ENCODE assay signal across 13 mouse cellular contexts in the genomic region with DNA sequence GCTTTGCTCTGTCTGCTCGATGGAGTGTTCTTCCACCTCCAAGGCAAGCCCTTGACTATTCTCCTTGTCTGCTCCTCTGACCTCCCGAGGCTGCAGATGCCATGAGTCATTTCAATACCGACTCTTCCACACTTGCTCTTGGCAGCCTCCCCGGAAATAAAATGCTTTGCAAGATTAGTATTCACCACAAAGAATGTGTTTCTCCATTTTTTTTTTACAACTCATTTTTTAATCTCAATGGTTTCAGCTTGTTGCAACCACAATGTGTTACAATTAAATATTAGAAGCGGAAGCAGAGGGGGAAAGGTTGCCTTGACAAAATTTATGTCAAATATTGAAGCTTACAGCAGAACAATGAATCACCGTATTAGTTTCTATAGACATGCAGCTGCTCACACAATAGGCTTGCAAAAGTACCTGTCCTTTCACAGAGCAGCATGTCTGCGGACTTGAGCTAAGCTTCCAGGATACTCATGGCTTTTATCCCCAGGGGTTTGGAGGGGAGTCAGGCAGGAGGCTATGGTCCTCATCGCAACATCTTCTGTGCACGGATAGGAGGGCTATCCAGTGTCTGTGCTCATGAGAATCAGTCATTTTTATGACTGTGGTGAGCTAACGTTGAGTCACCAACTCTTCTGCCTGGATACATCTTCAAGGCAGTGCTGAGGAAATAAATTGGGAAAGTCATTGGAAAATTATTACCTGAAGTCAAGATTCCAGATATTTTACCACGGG.
DNase-seq lines count a peak whose midpoint lies in the region; ATAC-seq and TF ChIP-seq lines count a peak whose summit lies in the region.
"Had no signal": no experiment of that assay in that cellular context is flagged by ENCODE, and none has a peak within 500 bp of the region (broad histone marks: within the 10 kb centered on the region; RNA-seq: fewer than 3 reads in every experiment).

No protein-coding gene starts in this region.

- H3K9ac ChIP-seq in heart, postnatal 0 days (replicated peaks; ENCODE audit: low read depth, low read length) = no peak overlapping the region
- H3K9ac ChIP-seq in heart, embryonic 11.5 days (ENCODE audit: low read depth, low read length) = no peak overlapping the region
- H3K9ac ChIP-seq in intestine, postnatal 0 days (ENCODE audit: low read depth, low read length) = no peak overlapping the region
- H3K9ac ChIP-seq: hindbrain, embryonic 15.5 days; liver, embryonic 13.5 days; neural tube, embryonic 12.5 days had no signal

- no peaks in the 10 kb centered on the region for H3K9me3 ChIP-seq in heart, postnatal 0 days (replicated peaks; ENCODE audit: control insufficient read depth, low read length)
- no peaks in the 10 kb centered on the region for H3K9me3 ChIP-seq in heart, embryonic 11.5 days (replicated peaks; ENCODE audit: control insufficient read depth, low read length)
- H3K9me3 ChIP-seq in intestine, postnatal 0 days (ENCODE audit: control insufficient read depth) = no peaks in the 10 kb centered on the region
- H3K9me3 ChIP-seq: hindbrain, embryonic 15.5 days; liver, embryonic 13.5 days; neural tube, embryonic 12.5 days had no signal

- TF ChIP-seq CTCF in heart, postnatal 0 days (IDR thresholded peaks at IDR 0.05; ENCODE audit: low read depth) = no peak
- TF ChIP-seq CTCF in intestine, postnatal 0 days (IDR thresholded peaks at IDR 0.05; ENCODE audit: low read depth) = no peak

- no peak overlapping the region for H3K27ac ChIP-seq in heart, postnatal 0 days (ENCODE audit: low read depth)
- H3K27ac ChIP-seq in heart, embryonic 11.5 days (ENCODE audit: low read depth, low read length) = no peak overlapping the region
- H3K27ac ChIP-seq in intestine, postnatal 0 days (ENCODE audit: low read depth, low read length) = no peak overlapping the region
- H3K27ac ChIP-seq: hindbrain, embryonic 15.5 days; liver, embryonic 13.5 days; neural tube, embryonic 12.5 days had no signal

- no peak overlapping the region for H3K4me2 ChIP-seq in heart, postnatal 0 days (ENCODE audit: low read depth, low read length)
- H3K4me2 ChIP-seq in heart, embryonic 11.5 days = no peak overlapping the region
- no peak overlapping the region for H3K4me2 ChIP-seq in intestine, postnatal 0 days (replicated peaks; ENCODE audit: low read depth)
- H3K4me2 ChIP-seq: hindbrain, embryonic 15.5 days; liver, embryonic 13.5 days; neural tube, embryonic 12.5 days had no signal

- peaks cover 12% of the 10 kb centered on the region for H3K4me1 ChIP-seq in heart, postnatal 0 days (ENCODE audit: control insufficient read depth, insufficient read depth)
- no peaks in the 10 kb centered on the region for H3K4me1 ChIP-seq in heart, embryonic 11.5 days (ENCODE audit: control insufficient read depth, insufficient read depth, low read length)
- H3K4me1 ChIP-seq in intestine, postnatal 0 days (replicated peaks; ENCODE audit: control insufficient read depth, insufficient read depth, low read length) = no peaks in the 10 kb centered on the region
- H3K4me1 ChIP-seq: liver, embryonic 13.5 days; neural tube, embryonic 12.5 days had no signal

- TF ChIP-seq EP300 in heart, postnatal 0 days (IDR thresholded peaks at IDR 0.05; ENCODE audit: low read depth) = no peak

- H3K4me3 ChIP-seq in heart, postnatal 0 days (ENCODE audit: low read depth, low read length) = no peak overlapping the region
- H3K4me3 ChIP-seq in heart, embryonic 11.5 days (ENCODE audit: low read depth, low read length) = no peak overlapping the region
- H3K4me3 ChIP-seq in intestine, postnatal 0 days (ENCODE audit: low read depth, low read length) = no peak overlapping the region
- H3K4me3 ChIP-seq: hindbrain, embryonic 15.5 days; liver, embryonic 13.5 days; neural tube, embryonic 12.5 days had no signal

- 48% methylated on average over 11 of the region's 11 CpGs for WGBS in heart, postnatal 0 days
- 70% methylated on average over 11 of the region's 11 CpGs for WGBS in heart, embryonic 11.5 days (ENCODE audit: insufficient replicate concordance)
- 59% methylated on average over 11 of the region's 11 CpGs for WGBS in intestine, postnatal 0 days

- peak; percentile 59 for ATAC-seq in heart, postnatal 0 days (ENCODE audit: insufficient read depth, low read depth)
- no peak for ATAC-seq in heart, embryonic 11.5 days (replicated peaks; ENCODE audit: insufficient number of reproducible peaks, low FRiP score, low TSS enrichment)
- no peak for ATAC-seq in intestine, postnatal 0 days
- ATAC-seq: forebrain, embryonic 14.5 days had no signal

- DNase-seq in heart, postnatal 0 days (ENCODE audit: low spot score) = peak; percentile 59
- peak; percentile 85 for DNase-seq in 416B (ENCODE audit: low read depth)
- peak; percentile 83 for DNase-seq in adrenal gland, postnatal 14 days
- DNase-seq in kidney, postnatal 4 days = peak; percentile 27 to 67
- DNase-seq in thymus, postnatal 4 days = no peak
- DNase-seq in cerebellum, postnatal 10 days = no peak
- DNase-seq: cerebellum, adult 11-12 months; liver, embryonic 13.5 days had no signal

- no peaks in the 10 kb centered on the region for H3K36me3 ChIP-seq in heart, postnatal 0 days (replicated peaks; ENCODE audit: control insufficient read depth, insufficient read depth, low read length)
- no peaks in the 10 kb centered on the region for H3K36me3 ChIP-seq in heart, embryonic 11.5 days (ENCODE audit: control insufficient read depth, insufficient read depth, low read length)
- H3K36me3 ChIP-seq in intestine, postnatal 0 days (ENCODE audit: control insufficient read depth, insufficient read depth) = no peaks in the 10 kb centered on the region
- H3K36me3 ChIP-seq: hindbrain, embryonic 15.5 days; liver, embryonic 13.5 days; neural tube, embryonic 12.5 days had no signal

- H3K27me3 ChIP-seq in heart, postnatal 0 days (ENCODE audit: control insufficient read depth, insufficient read depth, low read length) = no peaks in the 10 kb centered on the region
- no peaks in the 10 kb centered on the region for H3K27me3 ChIP-seq in heart, embryonic 11.5 days (ENCODE audit: control insufficient read depth, insufficient read depth, low read length)
- no peaks in the 10 kb centered on the region for H3K27me3 ChIP-seq in intestine, postnatal 0 days (replicated peaks; ENCODE audit: control insufficient read depth, insufficient read depth, low read length)
- H3K27me3 ChIP-seq: hindbrain, embryonic 15.5 days; liver, embryonic 13.5 days; neural tube, embryonic 12.5 days had no signal

Comparison
In these comparisons a context has a peak if more than half of its experiments do, and no peak if none do; other contexts are left out.
1. DNase-seq: peak in heart, postnatal 0 days (single experiment), 416B (single experiment), adrenal gland, postnatal 14 days (single experiment) and kidney, postnatal 4 days (2 of 2); none in thymus, postnatal 4 days (single experiment) and cerebellum, postnatal 10 days (0 of 2).